Mouse (Mus musculus) intestine, embryonic 15.5 days (tissue): ENCODE results near the gene Lifr. TPM values are rescaled to one million over a fixed set of nuclear protein-coding genes. Genes with fewer than 3 reads are reported as not detected.

ENCODE experiments used
- ATAC-seq: fragments of 200-750 bp; cut with Nextera tagmentation; 2 replicates; pipeline ENCODE4 v1.8.0; 2017; ENCODE audit warnings: moderate TSS enrichment, moderate library complexity
- H3K27ac ChIP-seq: fragments of 300-500 bp; sonication (generic); 2 replicates; pipeline ENCODE4 v1.5.1; 2015; ENCODE audit warnings: mild to moderate bottlenecking, inconsistent platforms
- H3K27me3 ChIP-seq: fragments of 300-500 bp; sonication (generic); replicated peaks from 2 replicates; pipeline ENCODE4 v1.6.1; 2015; ENCODE audit warnings: inconsistent platforms
- H3K36me3 ChIP-seq: fragments of 300-500 bp; sonication (generic); 2 replicates; pipeline ENCODE4 v1.6.1; 2015; ENCODE audit warnings: inconsistent platforms
- H3K4me1 ChIP-seq: fragments of 300-500 bp; sonication (generic); replicated peaks from 2 replicates; pipeline ENCODE4 v1.6.1; 2015; ENCODE audit warnings: inconsistent platforms
- H3K4me2 ChIP-seq: fragments of 300-500 bp; sonication (generic); replicated peaks from 2 replicates; pipeline ENCODE4 v1.6.1; 2015; ENCODE audit warnings: mild to moderate bottlenecking, inconsistent platforms
- H3K4me3 ChIP-seq: fragments of 300-500 bp; sonication (generic); replicated peaks from 2 replicates; pipeline ENCODE4 v1.5.1; 2015; ENCODE audit warnings: inconsistent platforms
- H3K9ac ChIP-seq: fragments of 300-500 bp; sonication (generic); 2 replicates; pipeline ENCODE4 v1.6.1; 2015; ENCODE audit warnings: inconsistent platforms
- H3K9me3 ChIP-seq: fragments of 300-500 bp; sonication (generic); 2 replicates; pipeline ENCODE4 v1.6.1; 2016; ENCODE audit warnings: inconsistent platforms
- WGBS: fragments of 180-500 bp; shearing (Covaris S2); methylation state at CpG from one replicate; pipeline ENCODE4 v1.1.7; 2015; 5-methylcytosine and 5-hydroxymethylcytosine counted together
- polyA plus RNA-seq: library from polyadenylated mRNA; unstranded; fragments of >200 nt; fragmentation: Nextera tagmentation; extraction: Ambion mirVana; gene quantifications from 2 replicates; pipeline ENCODE4 v1.2.1, GENCODE M21; 2015

The Lifr gene
- polyA plus RNA-seq, 1 experiment from 2014 or later = 17.4 TPM

GRCm38 (mm10) chr15:7173776-7174175 is 83.4 kb downstream of the Lifr start:
- 89% methylated on average over 8 of the region's 8 CpGs for WGBS
- no peak for ATAC-seq
- no peak overlapping the region for H3K4me3 ChIP-seq
- H3K36me3 ChIP-seq = 0 out of 2 replicates have a peak, but pooled peaks cover 3% of the 10 kb centered on the region
- H3K27me3 ChIP-seq = no peaks in the 10 kb centered on the region
- no peaks in the 10 kb centered on the region for H3K9me3 ChIP-seq
- no peaks in the 10 kb centered on the region for H3K4me1 ChIP-seq
- H3K27ac ChIP-seq = no peak overlapping the region
- no peak overlapping the region for H3K4me2 ChIP-seq
- H3K9ac ChIP-seq = no peak overlapping the region

- Histone ChIP-seq H3K4me1 (no peaks in the 10 kb centered on the region), H3K9ac (no peak overlapping the region), H3K27me3 (no peaks in the 10 kb centered on the region), H3K36me3 (peaks cover 6% of the 10 kb centered on the region; the same call in 1 of the 2 replicates), H3K27ac (no peak overlapping the region), H3K9me3 (no peaks in the 10 kb centered on the region), H3K4me2 (no peak overlapping the region), H3K4me3 (no peak overlapping the region)
- no peak for ATAC-seq
- WGBS = 72% methylated on average over 6 of the region's 6 CpGs
These were observed 90.2 kb downstream of the Lifr start for GRCm38 (mm10) chr15:7180576-7180975.

GRCm38 (mm10) chr15:7187682-7188081 is 97.3 kb downstream of the Lifr start:
- H3K36me3 ChIP-seq = peaks cover 12% of the 10 kb centered on the region
- H3K4me3 ChIP-seq = no peak overlapping the region
- no peak overlapping the region for H3K9ac ChIP-seq
- no peak overlapping the region for H3K4me2 ChIP-seq
- no peaks in the 10 kb centered on the region for H3K27me3 ChIP-seq
- no peak for ATAC-seq
- H3K4me1 ChIP-seq = no peaks in the 10 kb centered on the region
- no peaks in the 10 kb centered on the region for H3K9me3 ChIP-seq
- no peak overlapping the region for H3K27ac ChIP-seq
- WGBS = 88% methylated on average over 6 of the region's 6 CpGs

GRCm38 (mm10) chr15:7189678-7190454 is 99.5 kb downstream of the Lifr start:
- Histone ChIP-seq H3K27ac (no peak overlapping the region), H3K9ac (no peak overlapping the region), H3K36me3 (peaks cover 12% of the 10 kb centered on the region), H3K4me3 (no peak overlapping the region), H3K4me2 (no peak overlapping the region), H3K4me1 (no peaks in the 10 kb centered on the region), H3K9me3 (no peaks in the 10 kb centered on the region), H3K27me3 (no peaks in the 10 kb centered on the region)
- no peak for ATAC-seq
- 82% methylated on average over 22 of the region's 22 CpGs for WGBS

GRCm38 (mm10) chr15:7191074-7191473 is 100.7 kb downstream of the Lifr start:
- H3K4me1 ChIP-seq = no peaks in the 10 kb centered on the region
- no peaks in the 10 kb centered on the region for H3K9me3 ChIP-seq
- H3K27ac ChIP-seq = no peak overlapping the region
- WGBS = 82% methylated on average over 4 of the region's 4 CpGs
- no peaks in the 10 kb centered on the region for H3K27me3 ChIP-seq
- H3K4me3 ChIP-seq = no peak overlapping the region
- no peak overlapping the region for H3K4me2 ChIP-seq
- peaks cover 7% of the 10 kb centered on the region for H3K36me3 ChIP-seq
- no peak for ATAC-seq
- H3K9ac ChIP-seq = no peak overlapping the region

GRCm38 (mm10) chr15:7192582-7192981 is 102.2 kb downstream of the Lifr start:
- Histone ChIP-seq H3K27ac (no peak overlapping the region), H3K9ac (no peak overlapping the region), H3K4me2 (no peak overlapping the region), H3K9me3 (no peaks in the 10 kb centered on the region), H3K4me3 (no peak overlapping the region), H3K4me1 (no peaks in the 10 kb centered on the region), H3K27me3 (no peaks in the 10 kb centered on the region), H3K36me3 (peaks cover 2% of the 10 kb centered on the region; the same call in 1 of the 2 replicates)
- 92% methylated on average over 2 of the region's 2 CpGs for WGBS
- no peak for ATAC-seq

- Histone ChIP-seq H3K4me2 (no peak overlapping the region), H3K27ac (no peak overlapping the region), H3K9ac (no peak overlapping the region), H3K4me3 (no peak overlapping the region), H3K27me3 (no peaks in the 10 kb centered on the region), H3K4me1 (no peaks in the 10 kb centered on the region), H3K9me3 (no peaks in the 10 kb centered on the region), H3K36me3 (no peaks in the 10 kb centered on the region)
- 43% methylated on average over 13 of the region's 13 CpGs for WGBS
- no peak for ATAC-seq
These were observed 103.8 kb downstream of the Lifr start for GRCm38 (mm10) chr15:7194147-7194720.

- ATAC-seq = no peak
- H3K4me3 ChIP-seq = no peak overlapping the region
- no peak overlapping the region for H3K4me2 ChIP-seq
- H3K9ac ChIP-seq = no peak overlapping the region
- no peaks in the 10 kb centered on the region for H3K27me3 ChIP-seq
- H3K9me3 ChIP-seq = no peaks in the 10 kb centered on the region
- no peaks in the 10 kb centered on the region for H3K36me3 ChIP-seq
- WGBS = 67% methylated on average over 6 of the region's 6 CpGs
- no peak overlapping the region for H3K27ac ChIP-seq
- H3K4me1 ChIP-seq = no peaks in the 10 kb centered on the region
These were observed 104.4 kb downstream of the Lifr start for GRCm38 (mm10) chr15:7194748-7195221.

- Histone ChIP-seq H3K4me3 (no peak overlapping the region), H3K4me2 (no peak overlapping the region), H3K9ac (no peak overlapping the region), H3K9me3 (no peaks in the 10 kb centered on the region), H3K4me1 (peaks cover 8% of the 10 kb centered on the region), H3K27me3 (no peaks in the 10 kb centered on the region), H3K27ac (no peak overlapping the region), H3K36me3 (no peaks in the 10 kb centered on the region)
- 80% methylated on average over 3 of the region's 3 CpGs for WGBS
- ATAC-seq = no peak
These were observed 107.4 kb downstream of the Lifr start for GRCm38 (mm10) chr15:7197652-7198445.

GRCm38 (mm10) chr15:7198816-7199215 is 108.4 kb downstream of the Lifr start:
- Histone ChIP-seq H3K9me3 (no peaks in the 10 kb centered on the region), H3K4me3 (no peak overlapping the region), H3K9ac (no peak overlapping the region), H3K4me1 (peaks cover 12% of the 10 kb centered on the region), H3K27me3 (no peaks in the 10 kb centered on the region), H3K4me2 (no peak overlapping the region), H3K27ac (no peak overlapping the region), H3K36me3 (no peaks in the 10 kb centered on the region)
- 69% methylated on average over 2 of the region's 2 CpGs for WGBS
- ATAC-seq = peak; percentile 34; the same call in 1 of the 2 replicates

GRCm38 (mm10) chr15:7200286-7200685 is 109.9 kb downstream of the Lifr start:
- peaks cover 20% of the 10 kb centered on the region for H3K4me1 ChIP-seq
- H3K27ac ChIP-seq = no peak overlapping the region
- no peak overlapping the region for H3K4me3 ChIP-seq
- no peaks in the 10 kb centered on the region for H3K36me3 ChIP-seq
- ATAC-seq = no peak
- H3K4me2 ChIP-seq = no peak overlapping the region
- no peak overlapping the region for H3K9ac ChIP-seq
- H3K9me3 ChIP-seq = no peaks in the 10 kb centered on the region
- 75% methylated on average over 6 of the region's 6 CpGs for WGBS
- H3K27me3 ChIP-seq = no peaks in the 10 kb centered on the region
